Mouse (Mus musculus): Measurements from ENCODE around the gene Ranbp3l. TPM values are rescaled to one million over a fixed set of nuclear protein-coding genes. Genes with fewer than 3 reads are reported as not detected.

Ranbp3l gene
- 4.5 and 7.5 TPM in 2 replicates for polyA plus RNA-seq (2012; rRNA removed)

DNA sequence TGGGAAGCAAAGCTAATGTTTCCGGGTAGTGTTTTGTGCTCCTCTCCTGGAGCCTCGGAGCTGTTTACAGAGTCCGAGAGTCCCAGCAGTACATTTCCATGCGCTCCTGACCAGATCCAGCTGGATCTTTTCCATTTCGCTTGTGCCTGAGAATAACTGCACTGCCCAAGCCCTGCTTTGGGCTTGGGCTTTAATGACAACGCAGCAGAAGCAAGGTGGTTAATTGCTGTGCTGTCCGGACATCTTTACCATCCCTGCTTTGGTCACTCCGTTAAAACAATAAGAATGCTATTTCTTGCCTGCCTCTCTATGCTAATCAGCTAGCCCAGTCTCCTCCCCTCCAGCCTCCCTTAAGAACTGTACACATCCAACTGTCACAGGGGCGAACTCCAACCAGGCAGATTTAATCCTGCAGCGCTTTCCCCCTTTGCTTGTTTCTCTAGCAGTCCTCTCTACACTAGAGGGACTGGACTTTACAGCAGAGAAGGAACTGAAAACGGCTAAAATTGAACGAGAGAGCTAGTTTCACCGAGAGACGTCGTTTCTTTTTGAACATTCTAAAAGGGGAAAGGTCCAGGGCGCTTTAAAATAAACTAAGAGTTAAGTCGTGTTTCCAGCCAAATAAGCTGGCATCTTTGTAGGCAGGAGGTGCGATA, at the start of gene Ranbp3l:
TSS of gene Ranbp3l (plus strand) at position 377 of the 656 bp plus-strand sequence.
- TF ChIP-seq POLR2A (IDR thresholded peaks at IDR 0.05; ENCODE audit: borderline replicate concordance, extremely low read depth, insufficient read depth, insufficient read length, poor library complexity, severe bottlenecking) = no peak
- TF ChIP-seq CTCF (IDR thresholded peaks at IDR 0.05; ENCODE audit: borderline replicate concordance, extremely low read depth, insufficient read depth, insufficient read length) = no peak
- peak; percentile 66 for DNase-seq (ENCODE audit: low read depth)

DNA sequence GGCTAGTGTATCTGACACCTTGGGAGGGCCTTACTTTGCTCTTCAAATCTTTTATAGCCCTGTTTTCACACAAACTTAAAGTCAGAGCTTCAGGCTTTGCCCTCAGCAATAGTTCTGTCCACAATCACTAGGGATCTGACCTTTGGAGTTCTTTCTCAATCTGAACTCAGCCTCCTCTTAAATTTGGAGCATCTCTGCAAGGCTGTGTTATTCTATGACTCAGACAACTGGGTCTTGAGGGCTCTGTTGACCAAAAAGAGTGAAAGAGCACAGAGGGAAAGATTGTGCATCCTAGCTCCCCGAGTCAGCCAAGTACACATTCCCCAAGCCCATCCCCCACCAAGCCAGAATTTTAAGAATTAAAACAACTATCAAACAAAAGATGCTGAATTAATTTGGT, 37.7 kb upstream of the Ranbp3l start:
- DNase-seq (ENCODE audit: low read depth) = no peak
- no peak for TF ChIP-seq CTCF (IDR thresholded peaks at IDR 0.05; ENCODE audit: borderline replicate concordance, extremely low read depth, insufficient read depth, insufficient read length)
- no peak for TF ChIP-seq POLR2A (IDR thresholded peaks at IDR 0.05; ENCODE audit: borderline replicate concordance, extremely low read depth, insufficient read depth, insufficient read length, poor library complexity, severe bottlenecking)

DNA sequence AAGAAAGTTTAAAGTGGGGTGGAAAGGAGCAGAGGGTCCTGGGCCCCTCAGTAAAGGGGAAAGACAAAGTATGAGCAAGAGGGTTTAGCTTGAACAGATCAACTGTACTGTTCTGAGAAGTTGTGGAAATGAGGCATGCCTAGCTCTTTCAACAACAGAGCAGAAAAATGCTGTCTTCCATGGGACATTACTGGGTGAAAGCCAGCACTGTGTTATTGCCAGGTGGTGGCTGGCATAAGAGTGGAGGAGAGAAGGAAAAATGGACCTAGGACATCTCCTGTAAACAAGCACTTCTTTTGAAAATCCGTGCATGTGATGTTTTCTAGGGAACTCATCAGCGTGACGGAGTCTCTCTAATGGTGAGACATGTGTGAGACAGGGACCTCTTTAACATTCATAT, 30.8 kb upstream of the Ranbp3l start:
- no peak for TF ChIP-seq POLR2A (IDR thresholded peaks at IDR 0.05; ENCODE audit: borderline replicate concordance, extremely low read depth, insufficient read depth, insufficient read length, poor library complexity, severe bottlenecking)
- TF ChIP-seq CTCF (IDR thresholded peaks at IDR 0.05; ENCODE audit: borderline replicate concordance, extremely low read depth, insufficient read depth, insufficient read length) = no peak
- no peak for DNase-seq (ENCODE audit: low read depth)

DNA sequence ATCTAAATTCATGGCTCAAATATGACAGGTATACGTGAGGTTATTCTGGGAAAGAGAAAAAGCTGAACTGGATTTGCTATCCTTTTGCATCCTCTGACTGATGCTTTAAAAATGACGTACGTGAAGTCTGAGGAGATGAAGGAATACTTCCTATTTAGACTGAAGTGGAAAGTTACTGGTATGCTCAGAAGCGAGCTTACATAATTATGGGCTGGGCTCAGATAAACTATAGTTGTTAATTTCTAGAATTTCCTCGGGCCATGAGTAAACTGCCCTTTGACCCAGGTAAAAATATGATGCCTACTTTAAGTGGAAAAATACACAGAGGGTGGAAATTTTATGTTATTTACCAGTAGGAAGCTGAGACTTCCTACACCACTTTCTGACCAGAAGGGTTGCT, 26.9 kb upstream of the Ranbp3l start:
- TF ChIP-seq CTCF (IDR thresholded peaks at IDR 0.05; ENCODE audit: borderline replicate concordance, extremely low read depth, insufficient read depth, insufficient read length) = no peak
- TF ChIP-seq POLR2A (IDR thresholded peaks at IDR 0.05; ENCODE audit: borderline replicate concordance, extremely low read depth, insufficient read depth, insufficient read length, poor library complexity, severe bottlenecking) = no peak

DNA sequence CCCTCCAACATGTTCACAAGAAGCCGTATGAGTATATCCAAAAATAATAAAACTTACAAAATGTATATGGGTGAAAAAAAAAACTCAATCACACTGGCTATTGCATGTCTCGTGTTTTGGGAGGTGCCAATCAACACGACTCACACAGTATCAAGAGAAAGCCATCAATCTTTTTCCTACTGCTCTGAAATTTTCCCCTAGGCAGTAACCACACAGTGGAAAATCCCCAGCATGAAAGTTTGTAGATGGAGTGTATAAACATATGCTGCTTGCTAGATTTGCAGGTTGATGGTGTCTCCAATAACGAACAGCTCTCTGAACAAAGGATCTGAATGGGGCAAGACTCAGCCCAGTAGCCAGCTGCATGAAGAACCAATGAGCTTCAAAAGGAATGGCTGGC, 16.9 kb upstream of the Ranbp3l start:
- DNase-seq (ENCODE audit: low read depth) = no peak
- TF ChIP-seq POLR2A (IDR thresholded peaks at IDR 0.05; ENCODE audit: borderline replicate concordance, extremely low read depth, insufficient read depth, insufficient read length, poor library complexity, severe bottlenecking) (no peak), CTCF (IDR thresholded peaks at IDR 0.05; ENCODE audit: borderline replicate concordance, extremely low read depth, insufficient read depth, insufficient read length) (no peak)

More for the DNA sequence above, 26.9 kb upstream of the Ranbp3l start:
- DNase-seq (ENCODE audit: low read depth) = no peak

DNA sequence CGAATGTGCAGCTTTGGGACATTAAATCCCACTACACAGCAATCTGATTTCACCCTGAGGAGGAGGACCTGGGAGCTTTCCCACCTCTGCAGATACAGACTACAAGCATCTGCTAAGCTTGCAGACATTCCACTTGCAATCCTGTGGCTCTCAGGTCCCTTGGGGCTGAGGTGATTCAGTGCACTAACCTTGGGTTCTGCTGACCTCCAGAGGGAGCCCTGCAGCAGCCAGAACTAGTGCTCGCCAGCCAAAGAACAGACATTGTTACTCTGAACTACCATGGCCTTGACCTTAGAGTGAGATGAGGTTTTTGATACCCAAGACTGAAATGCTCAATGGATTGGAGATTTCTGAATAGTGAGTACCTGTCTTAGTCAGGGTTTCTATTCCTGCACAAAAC, 4.4 kb upstream of the Ranbp3l start:
- peak; percentile 6 for DNase-seq (ENCODE audit: low read depth)
- TF ChIP-seq CTCF (IDR thresholded peaks at IDR 0.05; ENCODE audit: borderline replicate concordance, extremely low read depth, insufficient read depth, insufficient read length) = peak; percentile 14; the same call in 1 of the 2 replicates
- no peak for TF ChIP-seq POLR2A (IDR thresholded peaks at IDR 0.05; ENCODE audit: borderline replicate concordance, extremely low read depth, insufficient read depth, insufficient read length, poor library complexity, severe bottlenecking)

DNA sequence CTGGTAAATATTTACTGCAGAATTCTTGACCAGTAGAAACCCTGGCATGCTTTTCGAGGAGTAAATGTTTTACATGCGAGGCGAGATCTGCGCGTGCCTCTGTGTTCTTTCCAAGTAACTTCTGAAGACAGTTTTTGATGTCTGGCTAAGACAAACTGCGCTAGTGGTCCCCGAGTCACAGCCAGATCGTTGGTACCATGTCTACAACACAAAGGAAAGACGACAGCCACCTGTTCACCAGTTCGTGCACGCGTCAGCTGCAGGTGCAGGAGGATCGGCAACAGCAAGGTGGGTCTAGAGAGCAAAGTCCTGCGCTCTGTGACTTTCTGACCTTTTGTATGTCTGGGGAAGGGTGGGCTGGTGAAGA, 463 bp downstream of the Ranbp3l start:
- DNase-seq (ENCODE audit: low read depth) = peak; percentile 9
- TF ChIP-seq CTCF (IDR thresholded peaks at IDR 0.05; ENCODE audit: borderline replicate concordance, extremely low read depth, insufficient read depth, insufficient read length) (no peak), POLR2A (IDR thresholded peaks at IDR 0.05; ENCODE audit: borderline replicate concordance, extremely low read depth, insufficient read depth, insufficient read length, poor library complexity, severe bottlenecking) (no peak)

DNA sequence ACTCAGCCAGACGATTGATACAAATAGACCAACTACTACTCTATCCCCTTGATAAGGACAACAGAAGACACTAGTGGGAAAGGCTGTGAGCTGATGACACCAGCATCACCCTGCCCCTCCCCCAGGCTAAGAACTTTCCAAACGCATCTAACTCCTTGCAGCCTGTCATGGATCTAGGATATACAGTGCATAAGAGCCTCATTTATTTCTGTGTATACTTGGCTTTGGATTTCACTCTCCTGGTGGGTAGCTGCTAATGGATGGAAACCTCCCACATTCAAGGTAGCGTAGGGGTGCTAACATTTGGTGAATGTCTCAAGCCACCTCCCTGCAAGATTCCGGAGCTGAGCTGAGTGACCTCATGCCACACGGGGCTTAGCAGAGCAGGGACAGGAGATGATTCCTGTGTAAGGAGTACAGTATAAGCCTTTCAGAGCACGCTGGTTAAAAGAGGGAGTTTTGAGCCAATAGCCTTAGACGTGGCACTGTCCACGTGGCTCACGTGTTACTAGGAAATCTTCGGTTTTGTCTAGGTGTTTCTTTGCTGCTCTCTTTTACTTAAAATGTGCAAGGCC, 1.4 kb downstream of the Ranbp3l start:
- TF ChIP-seq CTCF (IDR thresholded peaks at IDR 0.05; ENCODE audit: borderline replicate concordance, extremely low read depth, insufficient read depth, insufficient read length) = no peak
- TF ChIP-seq POLR2A (IDR thresholded peaks at IDR 0.05; ENCODE audit: borderline replicate concordance, extremely low read depth, insufficient read depth, insufficient read length, poor library complexity, severe bottlenecking) = no peak
- DNase-seq (ENCODE audit: low read depth) = no peak

DNA sequence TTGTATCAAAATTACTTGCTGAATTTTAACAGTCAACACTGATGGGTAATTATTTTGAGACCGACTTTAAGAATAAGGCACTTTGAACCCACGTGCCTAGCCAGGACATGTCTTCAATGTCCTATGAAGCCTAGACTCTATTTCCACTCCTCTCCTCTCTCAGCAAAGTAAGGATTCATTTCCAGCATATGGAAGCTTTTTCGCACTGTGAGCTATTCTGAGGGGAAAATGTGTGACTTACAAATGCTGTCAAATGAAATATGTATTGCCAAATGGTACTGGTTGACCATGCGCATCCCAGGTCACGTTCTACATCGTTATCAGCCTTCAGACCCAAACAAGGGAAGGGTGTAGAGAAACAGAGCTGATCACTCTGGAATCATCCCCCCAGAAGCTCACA, 23.5 kb downstream of the Ranbp3l start:
- no peak for TF ChIP-seq CTCF (IDR thresholded peaks at IDR 0.05; ENCODE audit: borderline replicate concordance, extremely low read depth, insufficient read depth, insufficient read length)
- no peak for TF ChIP-seq POLR2A (IDR thresholded peaks at IDR 0.05; ENCODE audit: borderline replicate concordance, extremely low read depth, insufficient read depth, insufficient read length, poor library complexity, severe bottlenecking)
- no peak for DNase-seq (ENCODE audit: low read depth)

DNA sequence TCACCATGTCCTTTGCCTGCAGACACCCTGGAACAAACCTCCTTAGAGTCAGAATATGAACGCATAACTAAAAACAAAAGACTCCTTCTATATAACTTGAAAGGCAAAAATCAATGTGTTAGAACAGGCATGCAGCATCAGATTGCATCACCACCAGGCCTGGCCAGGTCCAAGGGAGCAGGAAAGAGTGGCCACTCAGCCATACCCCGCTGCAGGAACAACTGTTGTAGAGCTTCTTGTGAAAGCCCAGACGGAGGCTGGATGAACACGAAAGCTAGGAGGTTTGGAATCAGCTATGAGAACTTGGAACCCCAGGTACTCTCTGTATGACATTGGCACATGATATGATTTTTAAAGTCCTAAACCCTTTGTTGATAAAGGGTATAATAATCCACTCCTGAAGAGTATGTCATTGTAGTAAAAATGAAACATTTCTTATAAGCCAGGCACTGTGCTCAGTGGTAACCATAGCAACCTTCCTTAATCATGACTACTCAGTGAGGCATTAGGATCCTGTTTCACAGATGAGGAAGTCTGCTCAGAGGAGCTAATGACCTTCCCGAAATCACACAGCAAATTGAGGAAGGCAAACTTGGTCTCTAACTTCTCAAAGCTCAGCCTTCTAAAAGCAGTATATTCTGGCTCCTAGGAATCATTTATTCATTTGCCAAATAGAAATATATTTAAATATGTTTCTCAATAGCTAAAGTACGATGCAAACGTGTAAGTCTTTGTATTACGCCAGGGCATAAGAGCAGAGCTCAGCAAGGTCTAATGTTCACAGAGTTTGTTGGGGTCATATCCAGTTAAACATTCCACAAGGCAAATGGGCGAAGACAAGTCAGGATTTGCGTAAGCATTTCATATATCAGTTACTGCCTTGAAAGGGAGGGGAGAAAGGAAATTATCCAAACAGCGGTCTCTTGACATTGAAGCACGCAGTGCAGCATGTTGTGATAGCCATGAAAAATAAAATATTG, 24.4 kb downstream of the Ranbp3l start:
- peak; percentile 45 for DNase-seq (ENCODE audit: low read depth)
- TF ChIP-seq POLR2A (IDR thresholded peaks at IDR 0.05; ENCODE audit: borderline replicate concordance, extremely low read depth, insufficient read depth, insufficient read length, poor library complexity, severe bottlenecking) (no peak), CTCF (IDR thresholded peaks at IDR 0.05; ENCODE audit: borderline replicate concordance, extremely low read depth, insufficient read depth, insufficient read length) (no peak)

DNA sequence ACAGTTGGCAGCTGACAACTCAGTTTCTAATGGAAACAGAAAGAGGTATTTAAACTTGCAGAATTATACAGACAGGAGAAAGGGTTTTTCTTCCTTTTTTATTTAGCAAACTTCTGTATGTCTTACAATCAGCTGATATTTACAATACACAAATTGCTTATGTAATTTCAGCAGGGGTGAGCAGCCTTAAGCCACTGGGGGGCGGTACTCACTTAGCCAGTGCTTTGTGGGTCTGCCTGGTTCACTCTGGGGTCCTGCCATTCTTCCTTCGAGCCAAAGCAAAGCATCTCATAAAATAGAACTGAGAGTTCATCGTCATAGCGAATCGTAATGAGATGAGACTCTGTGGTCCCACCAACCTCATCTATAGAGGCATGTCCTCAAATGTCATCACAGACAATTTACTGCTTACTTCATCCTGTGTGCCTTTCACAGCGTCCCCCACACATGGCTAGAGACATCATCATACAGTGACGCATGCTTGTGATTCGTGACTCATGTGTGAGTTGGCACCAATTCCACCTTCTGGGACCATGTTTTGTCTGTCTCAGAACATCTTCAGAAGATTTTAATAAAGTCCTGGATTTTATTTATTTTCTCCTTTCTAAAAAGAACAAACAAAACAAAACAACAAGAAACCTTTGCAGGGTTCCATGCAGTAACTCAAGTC, 27.0 kb downstream of the Ranbp3l start:
- peak; percentile 17 for DNase-seq (ENCODE audit: low read depth)
- TF ChIP-seq POLR2A (IDR thresholded peaks at IDR 0.05; ENCODE audit: borderline replicate concordance, extremely low read depth, insufficient read depth, insufficient read length, poor library complexity, severe bottlenecking) (no peak), CTCF (IDR thresholded peaks at IDR 0.05; ENCODE audit: borderline replicate concordance, extremely low read depth, insufficient read depth, insufficient read length) (peak; percentile 28; the same call in 1 of the 2 replicates)

All from brain, embryonic 14.5 days (tissue).